Mouse (Mus musculus) layer of hippocampus, adult 2 months (tissue): ENCODE data around the gene Grk2. TPM values are rescaled to one million over a fixed set of nuclear protein-coding genes. Genes with fewer than 3 reads are reported as not detected.
A peak's percentile ranks its signal among the peaks of the same experiment; 100 is the strongest.

Source experiments
- DNase-seq, 2 experiments: peaks; one replicate each; pipeline ENCODE4 v3.0.0; 2022; ENCODE audit warnings: low spot score in 2 of 2
- H3K27ac ChIP-seq: fragments of 200-600 bp; 2 replicates; pipeline ENCODE4 v1.8.1; 2022
- H3K4me3 ChIP-seq: fragments of 200-600 bp; 2 replicates; pipeline ENCODE4 v1.8.1; 2022; ENCODE audit warnings: mild to moderate bottlenecking
- CTCF ChIP-seq: fragments of 200-600 bp; conservative IDR thresholded peaks from 2 replicates; pipeline ENCODE4 v1.8.1; 2022; ENCODE audit warnings: antibody characterized with exemption, mild to moderate bottlenecking, moderate library complexity
- long read RNA-seq, 2 experiments: library from polyadenylated mRNA; stranded (forward); transcript quantifications; one replicate each; pipeline ENCODE4 v2.0.0; 2021; ENCODE audit warnings: borderline mapping rate in 2 of 2
- total RNA-seq, 2 experiments: library from RNA; stranded (reverse); gene quantifications; 2 replicates each; pipeline ENCODE4 v1.2.3; 2021

Gene Grk2
- total RNA-seq, result 100 to 1,000 TPM; 181 to 201 TPM
- long read RNA-seq, experiment 1, transcript Grk2-202 (21 exons, 3,376 nt), result major isoform, 41 of 162 reads
- long read RNA-seq, experiment 1, partial matches to known transcripts, result 17 of 162 reads
- long read RNA-seq, experiment 1, other reads (novel, unspliced or antisense), result 104 of 162 reads
- long read RNA-seq, experiment 2, transcript Grk2-202 (21 exons, 3,376 nt), result major isoform, 58 of 221 reads
- long read RNA-seq, experiment 2, partial matches to known transcripts, result 13 of 221 reads
- long read RNA-seq, experiment 2, other reads (novel, unspliced or antisense), result 150 of 221 reads

GRCm38 (mm10) chr19:4306190-4306577 is at the start of gene Grk2:
Grk2 (minus strand) TSS chr19:4306222.
- peak within 1 kb of the TSS; percentile 71 for H3K4me3 ChIP-seq
- peak; percentile 76 for TF ChIP-seq CTCF
- peak; percentile 61 to 84 for DNase-seq
- peak within 1 kb of the TSS; percentile 97 for H3K27ac ChIP-seq

- no peak for DNase-seq
- TF ChIP-seq CTCF, result peak; percentile 21; the same call in 1 of the 2 replicates
- no peak overlapping the region for H3K4me3 ChIP-seq
- no peak overlapping the region for H3K27ac ChIP-seq
These were observed 43.4 kb upstream of the Grk2 start for GRCm38 (mm10) chr19:4349455-4349854.

- Histone ChIP-seq H3K27ac (no peak overlapping the region), H3K4me3 (no peak overlapping the region)
- no peak for DNase-seq
- no peak for TF ChIP-seq CTCF
These were observed 40.5 kb upstream of the Grk2 start for GRCm38 (mm10) chr19:4346479-4346878.

- H3K4me3 ChIP-seq, result no peak overlapping the region
- peak; percentile 86 for TF ChIP-seq CTCF
- no peak overlapping the region for H3K27ac ChIP-seq
- DNase-seq, result peak; percentile 45 to 61
These were observed 32.1 kb upstream of the Grk2 start for GRCm38 (mm10) chr19:4338162-4338561.

- H3K27ac ChIP-seq, result peak overlapping the region; percentile 93
- TF ChIP-seq CTCF, result peak; percentile 56
- H3K4me3 ChIP-seq, result peak overlapping the region; percentile 83
- peak; percentile 90 to 96 for DNase-seq
These were observed 27.8 kb upstream of the Grk2 start for GRCm38 (mm10) chr19:4333791-4334190.

GRCm38 (mm10) chr19:4333100-4333775 is 27.2 kb upstream of the Grk2 start:
- TF ChIP-seq CTCF, result no peak; the same call in 1 of the 2 replicates
- DNase-seq, result peak in 1 of 2 experiments; percentile 32
- H3K4me3 ChIP-seq, result peak overlapping the region; percentile 83
- peak overlapping the region; percentile 93 for H3K27ac ChIP-seq

GRCm38 (mm10) chr19:4332653-4333052 is 26.6 kb upstream of the Grk2 start:
- peak overlapping the region; percentile 83 for H3K4me3 ChIP-seq
- DNase-seq, result peak; percentile 49 to 60
- no peak for TF ChIP-seq CTCF
- peak overlapping the region; percentile 93 for H3K27ac ChIP-seq

GRCm38 (mm10) chr19:4331273-4331672 is 25.3 kb upstream of the Grk2 start:
- no peak overlapping the region for H3K4me3 ChIP-seq
- no peak for TF ChIP-seq CTCF
- H3K27ac ChIP-seq, result no peak overlapping the region
- no peak for DNase-seq

- no peak for TF ChIP-seq CTCF
- no peak overlapping the region for H3K4me3 ChIP-seq
- no peak overlapping the region for H3K27ac ChIP-seq
- DNase-seq, result no peak
These were observed 24.6 kb upstream of the Grk2 start for GRCm38 (mm10) chr19:4330603-4331002.

GRCm38 (mm10) chr19:4328737-4329304 is 22.8 kb upstream of the Grk2 start:
- no peak for DNase-seq
- Histone ChIP-seq H3K27ac (no peak overlapping the region), H3K4me3 (no peak overlapping the region)
- no peak for TF ChIP-seq CTCF

- DNase-seq, result no peak
- TF ChIP-seq CTCF, result no peak
- no peak overlapping the region for H3K27ac ChIP-seq
These were observed 20.9 kb upstream of the Grk2 start for GRCm38 (mm10) chr19:4326881-4327280.

GRCm38 (mm10) chr19:4326106-4326505 is 20.1 kb upstream of the Grk2 start:
- H3K27ac ChIP-seq, result no peak overlapping the region
- TF ChIP-seq CTCF, result no peak
- DNase-seq, result no peak
- no peak overlapping the region for H3K4me3 ChIP-seq

More at GRCm38 (mm10) chr19:4326881-4327280, 20.9 kb upstream of the Grk2 start:
- no peak overlapping the region for H3K4me3 ChIP-seq

GRCm38 (mm10) chr19:4322134-4322533 is 16.1 kb upstream of the Grk2 start:
- DNase-seq, result no peak
- Histone ChIP-seq H3K4me3 (no peak overlapping the region), H3K27ac (no peak overlapping the region)
- TF ChIP-seq CTCF, result no peak

- no peak for TF ChIP-seq CTCF
- Histone ChIP-seq H3K4me3 (no peak overlapping the region), H3K27ac (no peak overlapping the region)
- no peak for DNase-seq
These were observed 15.6 kb upstream of the Grk2 start for GRCm38 (mm10) chr19:4321622-4322021.
